Comparison of ENCODE assay signal across 8 mouse cellular contexts in the genomic region with DNA sequence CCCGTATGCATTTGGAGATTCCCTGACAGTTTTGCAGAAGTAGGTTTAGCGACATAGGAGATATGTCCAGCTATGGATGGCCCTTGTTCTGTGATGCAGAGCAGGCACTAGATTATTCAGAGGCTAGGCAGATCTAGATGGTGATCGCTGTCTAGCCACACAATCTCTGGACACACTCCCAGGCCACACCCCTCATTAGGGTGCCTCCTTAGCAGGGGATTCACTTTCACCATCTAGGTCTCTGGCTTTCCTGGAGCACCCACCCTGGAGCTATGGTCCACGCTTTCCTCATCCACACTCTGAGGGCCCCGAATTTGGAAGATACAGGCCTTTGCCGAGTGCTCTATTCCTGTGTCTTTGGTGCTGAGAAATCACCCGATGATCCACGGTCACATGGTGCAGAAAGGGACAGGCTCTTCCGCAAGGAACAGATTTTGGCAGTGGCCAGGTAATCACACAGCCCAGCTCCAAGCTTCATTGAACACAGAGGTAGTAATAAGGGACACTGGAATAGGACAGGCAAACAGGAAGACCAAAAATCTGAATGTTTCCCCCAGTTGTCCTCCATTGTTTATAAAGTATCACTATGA. TPM values are rescaled to one million over a fixed set of nuclear protein-coding genes. Genes with fewer than 3 reads are reported as not detected.
DNase-seq lines count a peak whose midpoint lies in the region; ATAC-seq lines count a peak whose summit lies in the region.

No protein-coding gene starts in this region.

- H3K4me1 ChIP-seq in heart, embryonic 12.5 days (replicated peaks), result peaks cover 33% of the 10 kb centered on the region
- H3K4me1 ChIP-seq in midbrain, embryonic 10.5 days, result peaks cover 32% of the 10 kb centered on the region

- 55% methylated on average over 9 of the region's 9 CpGs for WGBS in heart, embryonic 12.5 days
- 82% methylated on average over 9 of the region's 9 CpGs for WGBS in midbrain, embryonic 10.5 days

- peak overlapping the region; percentile 77 for H3K9ac ChIP-seq in heart, embryonic 12.5 days

- H3K27me3 ChIP-seq in heart, embryonic 12.5 days (replicated peaks), result 0 out of 2 replicates have a peak, but pooled peaks cover 3% of the 10 kb centered on the region
- no peaks in the 10 kb centered on the region for H3K27me3 ChIP-seq in midbrain, embryonic 10.5 days (ENCODE audit: low read depth, poor library complexity, severe bottlenecking)

- H3K4me3 ChIP-seq in heart, embryonic 12.5 days, result peak overlapping the region; percentile 60
- H3K4me3 ChIP-seq in midbrain, embryonic 10.5 days, result peak overlapping the region; percentile 68

- ATAC-seq in heart, embryonic 12.5 days (ENCODE audit: insufficient number of reproducible peaks, low FRiP score), result no peak
- ATAC-seq in inflammation-experienced regulatory T-cells, adult 6 months, result no peak

- H3K36me3 ChIP-seq in heart, embryonic 12.5 days, result peaks cover 25% of the 10 kb centered on the region
- H3K36me3 ChIP-seq in midbrain, embryonic 10.5 days, result peaks cover 24% of the 10 kb centered on the region

- peak overlapping the region; percentile 90; the same call in 1 of the 2 replicates for H3K27ac ChIP-seq in heart, embryonic 12.5 days (ENCODE audit: poor library complexity, severe bottlenecking)
- H3K27ac ChIP-seq in midbrain, embryonic 10.5 days (replicated peaks), result peak overlapping the region; percentile 91

- no peaks in the 10 kb centered on the region for H3K9me3 ChIP-seq in heart, embryonic 12.5 days (replicated peaks)
- H3K9me3 ChIP-seq in midbrain, embryonic 10.5 days (replicated peaks), result no peaks in the 10 kb centered on the region

- H3K4me2 ChIP-seq in heart, embryonic 12.5 days, result peak overlapping the region; percentile 74

- peak; percentile 37 for DNase-seq in kidney, adult 11 months
- DNase-seq in kidney, postnatal 10 days, result no peak
- DNase-seq in cerebellum, adult 8-10 months, result peak; percentile 48
- DNase-seq in kidney, postnatal 25 days, result peak; percentile 39 to 63
- no peak for DNase-seq in midbrain, embryonic 10.5 days (ENCODE audit: low spot score)
- no peak for DNase-seq in embryo, embryonic 11 days

RNA-seq across cellular contexts. Expression of gene Ap5s1, which starts 4.2 kb away (rescaled TPM):
- polyA plus RNA-seq in heart, embryonic 12.5 days (2016; fragmentation: Nextera tagmentation; extraction: Ambion mirVana), result 30.1 and 32.0 TPM in 2 replicates
- polyA plus RNA-seq in midbrain, embryonic 10.5 days (2016; fragmentation: Nextera tagmentation; extraction: Ambion mirVana), result 25.9 and 28.9 TPM in 2 replicates
- 10 to 100 TPM; 13.4 to 25.1 (median 20.9) TPM for polyA plus RNA-seq in inflammation-experienced regulatory T-cells, adult 6 months (2017; shearing (Covaris generic))

RNA-seq across cellular contexts. Expression of gene Mavs, which starts 22.7 kb away (rescaled TPM):
- 20.3 and 20.6 TPM in 2 replicates for polyA plus RNA-seq in heart, embryonic 12.5 days (2016; fragmentation: Nextera tagmentation; extraction: Ambion mirVana)
- polyA plus RNA-seq in midbrain, embryonic 10.5 days (2016; fragmentation: Nextera tagmentation; extraction: Ambion mirVana), result 20.6 and 21.4 TPM in 2 replicates
- polyA plus RNA-seq in inflammation-experienced regulatory T-cells, adult 6 months (2017; shearing (Covaris generic)), result 10 to 100 TPM; 18.2 to 20.5 (median 18.8) TPM

RNA-seq across cellular contexts. Expression of gene Spef1, which starts 24.0 kb away (rescaled TPM):
- polyA plus RNA-seq in heart, embryonic 12.5 days (2016; fragmentation: Nextera tagmentation; extraction: Ambion mirVana), result 1.2 and 1.3 TPM in 2 replicates
- polyA plus RNA-seq in midbrain, embryonic 10.5 days (2016; fragmentation: Nextera tagmentation; extraction: Ambion mirVana), result 3.7 and 6.3 TPM in 2 replicates
- under 1 TPM in 2 of 3 experiments, not detected in 1; 0.47 to 0.54 TPM for polyA plus RNA-seq in inflammation-experienced regulatory T-cells, adult 6 months (2017; shearing (Covaris generic))

RNA-seq across cellular contexts. Expression of gene Cdc25b, which starts 24.4 kb away (rescaled TPM):
- polyA plus RNA-seq in heart, embryonic 12.5 days (2016; fragmentation: Nextera tagmentation; extraction: Ambion mirVana), result 38.7 and 39.1 TPM in 2 replicates
- polyA plus RNA-seq in midbrain, embryonic 10.5 days (2016; fragmentation: Nextera tagmentation; extraction: Ambion mirVana), result 117 and 140 TPM in 2 replicates
- 100 to 1,000 TPM in 1 of 3 experiments, 10 to 100 TPM in 2; 55.5 to 163 (median 71.5) TPM for polyA plus RNA-seq in inflammation-experienced regulatory T-cells, adult 6 months (2017; shearing (Covaris generic))

RNA-seq across cellular contexts. Expression of gene Cenpb, which starts 31.3 kb away (rescaled TPM):
- polyA plus RNA-seq in heart, embryonic 12.5 days (2016; fragmentation: Nextera tagmentation; extraction: Ambion mirVana), result 6.9 and 7.2 TPM in 2 replicates
- 9.0 and 10.6 TPM in 2 replicates for polyA plus RNA-seq in midbrain, embryonic 10.5 days (2016; fragmentation: Nextera tagmentation; extraction: Ambion mirVana)
- 1 to 10 TPM; 2.4 to 3.1 (median 2.7) TPM for polyA plus RNA-seq in inflammation-experienced regulatory T-cells, adult 6 months (2017; shearing (Covaris generic))

Comparison
In these comparisons a context has a peak if more than half of its experiments do, and no peak if none do; other contexts are left out.
1. DNase-seq: peak in kidney, adult 11 months (single experiment), cerebellum, adult 8-10 months (single experiment) and kidney, postnatal 25 days (2 of 2); none in kidney, postnatal 10 days (single experiment), midbrain, embryonic 10.5 days (single experiment) and embryo, embryonic 11 days (single experiment).